Mouse (Mus musculus) ES-Bruce4 (cell line): ENCODE measurements around the gene Cd3e.

Experiments
- CTCF ChIP-seq: IDR thresholded peaks from one replicate; pipeline ENCODE4 v1.8.1; 2011; ENCODE audit warnings: low read depth, low read length
- EP300 ChIP-seq: IDR thresholded peaks from 2 replicates; pipeline ENCODE4 v1.6.1; 2011; ENCODE audit warnings: low read depth, low read length; ENCODE audit not compliant: insufficient read depth
- POLR2A ChIP-seq: IDR thresholded peaks from one replicate; pipeline ENCODE4 v1.8.1; 2011; ENCODE audit warnings: low read length; ENCODE audit not compliant: insufficient read depth

DNA sequence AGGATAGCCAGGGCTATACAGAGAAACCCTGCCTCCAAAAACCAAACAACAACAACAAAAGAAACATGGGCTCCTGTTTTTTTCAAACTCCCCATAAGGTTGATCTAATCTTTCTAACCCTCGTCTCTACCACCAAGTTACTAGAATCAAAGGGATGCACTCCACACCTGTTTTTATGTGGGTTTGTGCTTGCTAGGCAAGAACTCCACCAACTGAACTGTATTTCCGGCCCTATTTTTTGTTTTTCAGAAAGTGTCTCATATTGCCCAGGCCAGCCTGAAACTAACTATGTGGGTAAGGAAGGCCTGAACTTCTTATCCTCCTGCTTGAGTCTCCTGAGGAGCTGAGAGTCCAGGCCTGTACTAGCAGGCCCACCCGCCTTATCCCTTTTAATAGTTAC, 55.0 kb downstream of the Cd3e start:
- no peak for TF ChIP-seq CTCF
- TF ChIP-seq EP300: no peak
- no peak for TF ChIP-seq POLR2A
